Mouse (Mus musculus) megakaryocyte progenitor cell, adult 5-6 weeks (primary cell): ENCODE measurements around the gene Txnrd1. TPM values are rescaled to one million over a fixed set of nuclear protein-coding genes. Genes with fewer than 3 reads are reported as not detected.
A peak's percentile ranks its signal among the peaks of the same experiment; 100 is the strongest.

Experiments
- ATAC-seq: replicated peaks from 2 replicates; pipeline ENCODE4 v1.8.0; 2016; ENCODE audit warnings: mild to moderate bottlenecking, moderate TSS enrichment, inconsistent platforms; ENCODE audit not compliant: poor library complexity
- total RNA-seq, 2 experiments: library from RNA; stranded (forward) in 1 of 2; stranded (reverse) in 1 of 2; fragments of 157-497, 149-512 nt in 1 of 2; fragments of 200-1000 nt in 1 of 2; gene quantifications; 2 replicates each; pipeline versions ENCODE4 v1.2.3 to v1.2.4; 2015 to 2017

The Txnrd1 gene
- total RNA-seq, 2 experiments from 2014 or later: 56.6 to 96.0 TPM

DNA sequence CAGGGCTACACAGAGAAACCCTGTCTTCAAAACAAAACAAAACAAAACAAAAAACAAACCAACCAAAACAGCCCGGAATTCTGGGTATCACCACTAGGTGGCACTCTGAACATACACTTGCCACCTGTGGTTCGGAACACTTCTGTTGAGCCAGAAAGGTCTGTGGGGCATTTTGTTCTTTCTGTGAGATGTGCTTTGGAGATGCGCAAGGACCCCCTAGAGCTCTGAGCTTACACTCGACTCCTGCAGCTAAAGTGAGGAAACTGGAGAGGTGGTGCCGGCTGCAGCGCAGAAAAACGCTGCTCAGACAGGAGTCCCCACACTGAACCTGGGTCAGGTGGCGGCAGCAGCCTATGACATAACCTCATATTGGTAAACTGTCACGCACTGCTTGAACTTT lies 75.6 kb downstream of the Txnrd1 start:
- ATAC-seq: peak; percentile 63

DNA sequence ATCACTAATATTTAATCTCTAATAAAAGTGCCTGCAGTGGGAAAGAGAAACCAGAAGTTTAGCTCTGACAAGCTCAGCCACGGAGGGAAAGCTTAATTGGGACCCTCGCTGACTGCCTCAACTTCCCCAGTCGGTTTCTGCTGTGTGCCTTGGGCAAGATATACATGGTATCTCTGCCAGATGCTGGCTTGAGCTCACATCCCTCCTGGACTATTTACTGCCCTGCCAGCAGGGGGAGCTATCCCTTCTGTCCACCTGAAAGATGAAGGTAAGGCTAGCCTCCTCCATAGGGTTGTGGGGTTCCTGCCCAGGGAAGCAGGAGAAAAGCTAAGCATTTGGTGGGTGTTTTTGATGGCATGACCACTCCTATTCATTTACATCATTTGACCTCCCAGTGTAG lies 76.4 kb downstream of the Txnrd1 start:
- ATAC-seq: 0 out of 2 replicates have a peak, but pooled peaks have one; percentile 16

DNA sequence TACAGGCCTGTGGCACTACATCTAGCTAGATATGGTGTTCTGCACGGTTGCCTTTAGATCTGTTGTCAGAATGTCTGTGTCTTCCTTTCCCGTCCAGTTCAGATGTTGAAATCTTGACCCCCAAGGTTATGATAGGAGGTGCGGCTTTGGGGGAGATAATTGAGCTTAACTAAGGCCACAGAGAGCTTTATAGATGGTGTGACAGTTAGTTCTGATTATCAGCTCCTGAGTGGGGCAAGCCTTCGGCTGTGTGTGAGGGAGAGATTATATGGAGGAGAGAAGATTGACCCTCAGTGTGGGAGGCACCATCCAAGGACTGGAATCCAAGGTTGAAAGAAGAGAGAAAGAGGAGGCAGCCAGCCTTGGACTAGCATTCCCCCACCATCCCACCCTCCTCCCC lies 79.5 kb downstream of the Txnrd1 start:
- peak; percentile 38 for ATAC-seq

DNA sequence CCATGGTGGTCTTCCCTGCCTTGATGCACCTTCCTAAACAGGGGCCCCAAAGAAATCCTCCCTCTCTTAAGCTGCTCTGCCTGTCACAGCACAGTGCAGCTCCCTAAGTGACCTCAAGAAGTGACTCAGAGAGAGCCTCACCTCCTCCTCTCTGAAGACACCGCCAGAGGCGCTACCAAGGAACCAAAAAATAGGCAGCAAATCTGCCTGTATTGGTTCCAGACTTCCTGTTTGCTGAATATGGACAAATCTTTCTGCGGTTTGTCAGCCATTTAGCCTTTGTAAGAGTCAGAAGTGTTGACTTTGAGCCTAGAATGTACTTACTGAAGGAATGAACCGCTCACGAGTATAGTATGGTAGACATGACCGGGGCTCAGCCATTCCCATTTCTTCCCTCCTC lies 80.0 kb downstream of the Txnrd1 start:
- ATAC-seq: peak; percentile 70

GRCm38 (mm10) chr10:82918675-82919074 lies 84.9 kb downstream of the Txnrd1 start:
- ATAC-seq: no peak

- no peak for ATAC-seq
Observed at GRCm38 (mm10) chr10:82919404-82919980, 85.7 kb downstream of the Txnrd1 start.

DNA sequence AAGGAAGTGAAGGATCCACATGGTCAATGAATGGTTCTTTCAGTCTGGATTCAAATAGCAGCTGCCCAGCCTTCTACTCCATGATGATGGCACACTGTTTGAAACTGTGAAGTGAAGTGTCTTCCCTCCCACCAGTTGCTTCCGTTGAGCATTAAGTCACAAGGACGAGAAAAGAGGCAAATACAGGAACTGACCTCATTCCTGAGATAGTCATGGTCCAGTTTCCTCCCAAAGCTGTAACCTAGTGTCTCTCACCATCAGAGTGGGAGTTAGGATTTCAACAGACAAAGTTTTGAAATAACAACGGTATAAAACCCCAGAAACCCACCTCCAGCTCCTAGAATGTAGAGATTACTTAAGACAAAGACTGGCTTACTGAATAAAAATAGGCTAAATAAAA lies 89.8 kb downstream of the Txnrd1 start:
- ATAC-seq: peak; percentile 94

DNA sequence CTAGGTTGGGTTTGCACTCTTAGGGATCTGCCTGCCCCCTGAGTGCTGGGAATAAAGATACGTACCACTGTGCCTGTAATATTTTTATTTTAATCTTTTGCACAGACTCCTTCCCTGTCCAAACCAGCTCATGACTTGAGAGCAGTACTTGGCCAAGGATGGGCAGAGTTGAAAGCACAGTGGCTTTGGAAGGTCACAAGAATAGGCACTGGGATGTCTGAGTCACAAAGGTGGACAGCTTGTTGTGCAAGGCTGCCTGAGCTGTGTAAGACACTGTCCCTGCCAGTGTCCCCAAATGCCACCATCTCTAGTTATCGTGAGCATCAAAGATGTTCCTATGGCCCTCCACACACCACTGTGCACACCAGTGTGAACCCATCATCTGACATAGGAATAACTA lies 91.0 kb downstream of the Txnrd1 start:
- no peak; the same call in 1 of the 2 replicates for ATAC-seq

GRCm38 (mm10) chr10:82925624-82926023 lies 91.9 kb downstream of the Txnrd1 start:
- ATAC-seq: no peak

DNA sequence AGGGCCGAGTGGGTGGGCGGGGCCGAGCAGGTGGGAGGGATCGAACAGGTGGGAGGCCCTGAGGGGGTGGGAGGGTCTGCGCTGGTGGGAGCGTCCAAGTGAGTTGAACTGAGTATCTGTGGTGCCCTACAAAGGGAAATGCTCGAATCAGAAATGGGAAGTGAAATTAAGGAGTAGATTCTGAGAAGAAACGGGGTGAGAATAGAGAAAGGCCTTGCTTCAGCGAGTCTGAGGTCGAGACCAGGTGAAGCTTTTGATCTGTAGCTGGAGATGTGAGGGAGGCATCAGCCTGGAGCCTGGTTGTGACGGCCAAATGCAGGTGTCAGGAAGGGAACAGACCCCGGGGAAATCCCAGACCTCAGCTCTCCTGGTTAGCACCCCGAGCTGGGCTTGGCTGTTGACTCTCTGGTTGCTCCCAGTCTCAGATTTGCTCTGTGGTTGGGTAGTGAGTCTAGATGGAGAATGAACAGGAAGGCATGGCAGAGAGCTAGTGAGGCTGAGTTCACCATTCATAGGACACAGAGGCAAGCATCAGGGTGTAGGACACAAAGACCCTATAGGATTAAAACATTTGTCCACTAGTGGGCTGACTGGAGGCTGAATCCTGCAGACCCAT lies 101.4 kb downstream of the Txnrd1 start:
- peak; percentile 81 for ATAC-seq

GRCm38 (mm10) chr10:82935774-82936173 lies 102.0 kb downstream of the Txnrd1 start:
- no peak for ATAC-seq

Other genes with a start within 250 kb of the Txnrd1 start
- 49.7 and 50.9 TPM in 2 replicates for gene 1190007I07Rik, start 210.7 kb upstream of the Txnrd1 start, total RNA-seq (2015)
- 70.9 and 103 TPM in 2 replicates for gene 1190007I07Rik, start 210.7 kb upstream of the Txnrd1 start, total RNA-seq (2017)
- gene Tdg, start 204.1 kb upstream of the Txnrd1 start, total RNA-seq (2015): 44.7 and 49.4 TPM in 2 replicates
- 84.1 and 125 TPM in 2 replicates for gene Tdg, start 204.1 kb upstream of the Txnrd1 start, total RNA-seq (2017)
- 0.15 and 0.56 TPM in 2 replicates for gene Glt8d2, start 143.3 kb upstream of the Txnrd1 start, total RNA-seq (2015)
- gene Glt8d2, start 143.3 kb upstream of the Txnrd1 start, total RNA-seq (2017): 0.87 and 1.2 TPM in 2 replicates
- 18.2 and 19.6 TPM in 2 replicates for gene Hcfc2, start 137.8 kb upstream of the Txnrd1 start, total RNA-seq (2015)
- gene Hcfc2, start 137.8 kb upstream of the Txnrd1 start, total RNA-seq (2017): 29.9 and 31.5 TPM in 2 replicates
- 36.2 and 41.8 TPM in 2 replicates for gene Nfyb, start 69.8 kb upstream of the Txnrd1 start, total RNA-seq (2015)
- 65.0 and 92.2 TPM in 2 replicates for gene Nfyb, start 69.8 kb upstream of the Txnrd1 start, total RNA-seq (2017)
- 3.0 and 3.6 TPM in 2 replicates for gene Eid3, start 32.7 kb downstream of the Txnrd1 start, total RNA-seq (2015)
- 3.1 and 4.7 TPM in 2 replicates for gene Eid3, start 32.7 kb downstream of the Txnrd1 start, total RNA-seq (2017)
- gene Chst11, start 151.5 kb downstream of the Txnrd1 start, total RNA-seq (2015): 19.2 and 20.0 TPM in 2 replicates
- gene Chst11, start 151.5 kb downstream of the Txnrd1 start, total RNA-seq (2017): 20.4 and 22.2 TPM in 2 replicates